Mouse (Mus musculus) lung, embryonic 15.5 days (tissue): ENCODE measurements at regions not wholly inside any gene's neighbourhood (a gene's known extent, or its start where the extent isn't known, plus 50 kb on each side); places are given as distances from the start of the nearest gene placed in this dataset.

ENCODE experiments used
- ATAC-seq: fragments of 200-750 bp; cut with Nextera tagmentation; 2 replicates; pipeline ENCODE4 v1.8.0; 2017; ENCODE audit warnings: moderate number of reproducible peaks, borderline replicate concordance; ENCODE audit not compliant: low FRiP score, low TSS enrichment; ENCODE audit errors: extremely low read depth
- H3K27ac ChIP-seq: fragments of 300-500 bp; sonication (generic); 2 replicates; pipeline ENCODE4 v1.5.1; 2015; ENCODE audit warnings: moderate library complexity, mild to moderate bottlenecking, inconsistent platforms
- H3K27me3 ChIP-seq: fragments of 300-500 bp; sonication (generic); 2 replicates; pipeline ENCODE4 v1.6.1; 2015; ENCODE audit warnings: inconsistent platforms
- H3K36me3 ChIP-seq: fragments of 300-500 bp; sonication (generic); 2 replicates; pipeline ENCODE4 v1.6.1; 2015; ENCODE audit warnings: inconsistent platforms
- H3K4me1 ChIP-seq: fragments of 300-500 bp; sonication (generic); 2 replicates; pipeline ENCODE4 v1.6.1; 2015; ENCODE audit warnings: inconsistent platforms
- H3K4me2 ChIP-seq: fragments of 300-500 bp; sonication (generic); 2 replicates; pipeline ENCODE4 v1.6.1; 2015; ENCODE audit warnings: inconsistent platforms, mild to moderate bottlenecking, moderate library complexity
- H3K4me3 ChIP-seq: fragments of 300-500 bp; sonication (generic); 2 replicates; pipeline ENCODE4 v1.5.1; 2015; ENCODE audit warnings: mild to moderate bottlenecking, inconsistent platforms
- H3K9ac ChIP-seq: fragments of 300-500 bp; sonication (generic); 2 replicates; pipeline ENCODE4 v1.6.1; 2015; ENCODE audit warnings: inconsistent platforms
- H3K9me3 ChIP-seq: fragments of 300-500 bp; sonication (generic); 2 replicates; pipeline ENCODE4 v1.6.1; 2016; ENCODE audit warnings: inconsistent platforms
- WGBS: fragments of 180-500 bp; shearing (Covaris S2); methylation state at CpG from one replicate; pipeline ENCODE4 v1.1.7; 2015; 5-methylcytosine and 5-hydroxymethylcytosine counted together

DNA sequence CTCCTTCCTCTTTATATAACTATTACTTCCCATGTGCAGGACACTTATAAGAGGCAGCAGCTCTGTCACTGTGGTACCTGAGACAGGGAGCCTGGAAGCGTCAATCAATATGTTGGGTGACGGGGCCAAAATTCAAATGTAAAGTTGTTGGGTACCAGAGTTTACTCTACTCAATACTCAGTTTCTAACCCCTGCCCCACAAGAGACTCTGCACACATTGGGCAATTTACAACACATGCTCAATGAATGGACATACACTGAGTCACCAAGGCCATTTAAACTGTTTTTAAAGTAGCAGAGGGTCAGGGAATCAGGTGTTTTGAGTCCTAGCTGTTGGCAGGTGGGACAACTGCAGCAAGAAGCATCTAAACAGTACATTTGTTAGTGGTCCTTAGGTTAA, 176.4 kb upstream of the Sall1 start:
- Histone ChIP-seq H3K9ac (no peak overlapping the region), H3K27ac (no peak overlapping the region), H3K4me2 (no peak overlapping the region), H3K4me3 (no peak overlapping the region), H3K9me3 (no peaks in the 10 kb centered on the region), H3K4me1 (no peaks in the 10 kb centered on the region), H3K36me3 (no peaks in the 10 kb centered on the region), H3K27me3 (no peaks in the 10 kb centered on the region)
- WGBS, result 89% methylated on average over 2 of the region's 2 CpGs
- ATAC-seq, result no peak

DNA sequence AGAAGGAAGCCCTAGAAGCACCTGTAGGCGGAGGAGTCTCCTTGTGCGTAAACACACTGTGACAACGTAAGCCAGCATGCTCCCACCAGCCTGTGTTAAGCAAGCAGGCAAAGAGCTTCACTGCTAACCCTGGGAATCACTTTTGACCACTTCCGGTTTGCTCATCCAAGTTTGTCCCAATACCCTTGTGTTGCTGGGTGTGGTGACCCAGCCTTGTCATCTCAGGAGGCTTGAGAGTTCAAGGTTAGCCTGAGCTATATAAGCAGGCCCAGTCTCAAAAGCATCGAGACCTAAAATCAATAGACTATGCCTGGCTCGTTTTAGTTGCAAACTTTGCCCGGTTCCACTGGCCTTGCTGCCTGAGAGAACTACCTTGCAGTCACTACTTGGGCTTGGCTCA, 175.2 kb upstream of the Sall1 start:
- no peaks in the 10 kb centered on the region for H3K27me3 ChIP-seq
- H3K9ac ChIP-seq, result no peak overlapping the region
- H3K27ac ChIP-seq, result no peak overlapping the region
- no peak overlapping the region for H3K4me3 ChIP-seq
- ATAC-seq, result no peak
- H3K9me3 ChIP-seq, result no peaks in the 10 kb centered on the region
- no peak overlapping the region for H3K4me2 ChIP-seq
- H3K36me3 ChIP-seq, result no peaks in the 10 kb centered on the region
- WGBS, result 73% methylated on average over 7 of the region's 7 CpGs
- no peaks in the 10 kb centered on the region for H3K4me1 ChIP-seq

DNA sequence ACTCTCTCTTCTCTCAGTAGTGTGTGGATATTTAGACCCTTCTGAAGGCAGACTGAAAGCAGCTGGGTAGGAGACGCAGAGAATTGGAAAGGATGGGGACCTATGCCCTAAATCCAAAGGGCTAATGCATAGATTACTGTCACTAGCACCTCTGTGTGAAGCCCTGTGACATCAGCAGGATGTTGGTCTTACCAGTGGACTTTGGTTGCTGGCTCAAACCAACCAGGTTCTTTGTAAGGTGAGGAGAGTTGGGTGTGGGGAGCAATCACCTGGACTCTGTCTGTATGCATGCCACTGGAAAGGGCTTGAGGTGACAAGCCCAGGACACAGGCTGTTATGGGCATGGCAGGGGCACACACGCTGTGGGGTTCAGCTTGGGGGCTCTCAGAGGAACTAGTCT, 173.7 kb upstream of the Sall1 start:
- no peaks in the 10 kb centered on the region for H3K4me1 ChIP-seq
- H3K27me3 ChIP-seq, result no peaks in the 10 kb centered on the region
- H3K36me3 ChIP-seq, result no peaks in the 10 kb centered on the region
- no peak overlapping the region for H3K9ac ChIP-seq
- H3K4me2 ChIP-seq, result no peak overlapping the region
- WGBS, result 81% methylated on average over 2 of the region's 2 CpGs
- H3K27ac ChIP-seq, result no peak overlapping the region
- no peak overlapping the region for H3K4me3 ChIP-seq
- H3K9me3 ChIP-seq, result no peaks in the 10 kb centered on the region
- ATAC-seq, result no peak

DNA sequence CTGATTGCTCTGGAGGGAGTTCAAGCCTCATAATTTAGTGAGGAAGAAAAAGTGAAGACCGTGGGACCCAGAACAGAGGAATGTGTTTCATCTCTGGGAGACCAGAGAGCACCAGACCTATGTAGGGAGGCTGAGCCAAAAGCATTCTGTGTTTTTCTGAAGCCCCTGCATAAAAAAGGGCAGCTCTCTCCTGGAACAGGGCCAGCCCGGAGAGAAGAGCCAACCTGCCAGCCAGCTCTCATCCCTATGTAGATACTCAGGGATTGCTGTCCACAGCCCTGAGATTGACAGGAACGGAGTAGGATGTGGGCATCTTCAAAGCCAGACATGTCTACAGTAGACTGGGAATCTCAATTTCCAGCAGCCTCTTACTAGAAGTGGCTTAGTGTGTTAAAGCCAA, 168.0 kb upstream of the Sall1 start:
- ATAC-seq, result no peak
- Histone ChIP-seq H3K9me3 (no peaks in the 10 kb centered on the region), H3K36me3 (no peaks in the 10 kb centered on the region), H3K9ac (no peak overlapping the region), H3K4me2 (no peak overlapping the region), H3K4me1 (no peaks in the 10 kb centered on the region), H3K27me3 (no peaks in the 10 kb centered on the region), H3K27ac (no peak overlapping the region), H3K4me3 (no peak overlapping the region)
- 74% methylated on average over 3 of the region's 3 CpGs for WGBS

DNA sequence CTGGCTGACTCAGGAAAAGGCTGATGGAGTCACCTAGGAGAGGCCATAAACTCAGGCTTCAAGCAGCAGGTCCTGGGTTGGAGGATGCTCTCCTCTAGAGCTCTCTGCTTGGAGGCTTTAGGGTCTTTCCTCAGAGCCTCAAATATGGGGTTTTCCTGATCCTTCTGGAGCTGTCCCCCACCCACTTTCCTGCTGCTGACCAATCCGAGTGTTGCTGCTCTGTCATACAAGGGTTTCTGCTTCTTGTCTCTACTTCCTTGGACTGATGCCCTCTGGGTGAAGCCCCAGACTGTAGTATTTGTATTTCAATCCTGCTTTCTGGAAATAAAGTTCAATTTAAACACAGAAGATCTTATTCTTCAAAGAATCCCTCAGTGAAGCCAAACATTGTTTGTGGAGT, 166.7 kb upstream of the Sall1 start:
- Histone ChIP-seq H3K9me3 (no peaks in the 10 kb centered on the region), H3K27me3 (no peaks in the 10 kb centered on the region), H3K9ac (no peak overlapping the region), H3K4me1 (no peaks in the 10 kb centered on the region), H3K27ac (no peak overlapping the region), H3K4me2 (no peak overlapping the region), H3K4me3 (no peak overlapping the region), H3K36me3 (no peaks in the 10 kb centered on the region)
- WGBS, result 37% methylated on average over 1 of the region's 1 CpGs
- ATAC-seq, result 0 out of 2 replicates have a peak, but pooled peaks have one; percentile 11

DNA sequence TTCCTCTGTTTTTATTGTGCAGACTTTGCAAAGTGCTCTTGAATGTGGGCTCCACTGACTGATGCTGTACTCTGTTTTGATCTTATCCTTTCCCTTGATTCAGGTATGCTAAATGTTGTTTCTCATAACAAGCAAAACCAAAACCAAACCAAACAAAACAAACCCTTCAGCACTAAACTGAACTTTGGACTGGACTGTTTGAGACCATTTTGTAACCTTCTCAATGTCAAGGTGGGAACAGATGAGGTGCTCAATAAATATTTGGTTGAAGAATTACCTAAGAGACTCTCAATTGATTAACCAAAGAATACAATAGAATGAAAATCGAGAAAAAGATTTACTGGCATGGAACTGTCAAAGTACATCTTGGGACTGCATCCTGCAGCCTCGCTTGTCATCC, 163.9 kb upstream of the Sall1 start:
- no peak overlapping the region for H3K4me3 ChIP-seq
- H3K4me2 ChIP-seq, result no peak overlapping the region
- no peaks in the 10 kb centered on the region for H3K4me1 ChIP-seq
- no peaks in the 10 kb centered on the region for H3K36me3 ChIP-seq
- no peak overlapping the region for H3K9ac ChIP-seq
- no peak for ATAC-seq
- WGBS, result 71% methylated on average over 2 of the region's 2 CpGs
- H3K27ac ChIP-seq, result no peak overlapping the region
- H3K9me3 ChIP-seq, result no peaks in the 10 kb centered on the region
- H3K27me3 ChIP-seq, result no peaks in the 10 kb centered on the region

DNA sequence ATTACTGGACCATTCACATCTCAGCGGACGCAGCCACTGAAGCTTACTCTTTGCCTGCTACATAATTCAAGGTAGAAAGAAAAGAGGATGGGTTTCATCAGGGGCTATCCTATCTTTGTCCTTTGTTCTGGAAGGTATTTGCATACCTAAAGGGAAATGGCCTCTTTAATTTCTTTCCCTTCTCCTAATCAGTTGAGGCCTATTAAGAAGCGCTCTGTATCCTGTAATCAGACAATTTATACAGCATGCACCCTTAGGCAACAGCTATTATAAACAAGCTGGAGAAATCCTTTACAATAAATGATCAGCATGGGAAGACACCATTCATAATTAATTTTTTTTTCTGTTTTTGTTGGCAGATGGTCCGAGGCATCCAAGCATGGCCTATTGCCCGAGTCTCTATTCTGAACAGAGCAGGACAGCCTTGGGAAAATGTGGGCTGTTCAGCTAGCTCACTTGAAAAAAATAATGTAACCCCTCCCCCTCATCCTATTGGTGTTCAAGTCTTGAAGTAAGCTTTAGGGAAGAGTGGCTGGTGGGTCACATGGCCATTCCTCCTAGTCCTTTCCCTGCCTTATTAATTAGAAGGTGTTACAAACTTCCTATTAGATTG, 158.6 kb upstream of the Sall1 start:
- H3K9me3 ChIP-seq, result no peaks in the 10 kb centered on the region
- no peak for ATAC-seq
- H3K27ac ChIP-seq, result no peak overlapping the region
- H3K27me3 ChIP-seq, result no peaks in the 10 kb centered on the region
- H3K9ac ChIP-seq, result no peak overlapping the region
- WGBS, result 73% methylated on average over 5 of the region's 5 CpGs
- H3K36me3 ChIP-seq, result no peaks in the 10 kb centered on the region
- H3K4me3 ChIP-seq, result no peak overlapping the region
- no peak overlapping the region for H3K4me2 ChIP-seq
- no peaks in the 10 kb centered on the region for H3K4me1 ChIP-seq

DNA sequence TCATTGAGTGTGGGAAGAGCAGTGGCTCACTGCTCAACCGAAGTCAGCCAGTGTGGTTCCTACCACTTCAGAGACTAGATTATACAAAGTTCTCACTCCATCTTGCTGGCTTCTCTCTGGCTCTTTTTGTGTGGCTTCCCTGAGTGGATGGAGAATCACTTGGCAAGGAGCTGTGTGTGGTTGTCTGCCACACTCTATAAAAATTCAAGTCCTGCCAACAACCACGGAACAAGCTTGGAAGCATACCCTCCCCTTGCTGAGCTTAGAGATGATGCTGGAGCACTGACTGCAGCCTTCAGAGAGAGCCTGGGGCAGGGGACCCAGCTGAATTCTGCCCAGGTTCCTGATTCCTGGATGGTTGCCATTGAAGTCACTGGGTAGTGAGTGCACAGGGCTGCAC, 156.3 kb upstream of the Sall1 start:
- Histone ChIP-seq H3K4me1 (no peaks in the 10 kb centered on the region), H3K36me3 (no peaks in the 10 kb centered on the region), H3K27me3 (no peaks in the 10 kb centered on the region), H3K4me2 (no peak overlapping the region), H3K9ac (no peak overlapping the region), H3K9me3 (no peaks in the 10 kb centered on the region), H3K27ac (no peak overlapping the region), H3K4me3 (no peak overlapping the region)
- no peak for ATAC-seq
- 56% methylated on average over 2 of the region's 2 CpGs for WGBS

DNA sequence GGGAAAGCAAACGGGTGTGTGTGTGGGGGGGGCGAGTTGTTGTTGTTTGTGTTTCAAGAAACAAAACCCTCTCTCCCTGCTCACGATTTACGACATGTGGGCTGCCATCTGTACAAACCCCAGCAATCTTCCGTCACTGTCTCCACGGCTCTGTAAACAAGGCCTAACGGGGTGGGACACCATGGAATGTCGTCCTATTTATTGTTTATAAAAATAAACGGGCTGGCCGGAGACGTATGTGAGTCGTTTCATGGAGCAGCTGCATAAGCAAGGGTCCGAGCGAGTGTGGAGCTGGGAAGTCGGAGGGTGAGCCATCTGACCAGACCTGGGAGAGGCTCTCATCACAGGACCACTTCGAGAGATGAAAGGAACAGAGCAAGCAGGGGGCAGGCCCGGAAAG, 141.4 kb upstream of the Sall1 start:
- Histone ChIP-seq H3K4me2 (no peak overlapping the region; the same call in 1 of the 2 replicates), H3K9me3 (no peaks in the 10 kb centered on the region), H3K27me3 (no peaks in the 10 kb centered on the region), H3K4me3 (no peak overlapping the region), H3K4me1 (no peaks in the 10 kb centered on the region), H3K36me3 (no peaks in the 10 kb centered on the region), H3K9ac (no peak overlapping the region), H3K27ac (no peak overlapping the region)
- 20% methylated on average over 17 of the region's 17 CpGs for WGBS
- peak; percentile 79; the same call in 1 of the 2 replicates for ATAC-seq

DNA sequence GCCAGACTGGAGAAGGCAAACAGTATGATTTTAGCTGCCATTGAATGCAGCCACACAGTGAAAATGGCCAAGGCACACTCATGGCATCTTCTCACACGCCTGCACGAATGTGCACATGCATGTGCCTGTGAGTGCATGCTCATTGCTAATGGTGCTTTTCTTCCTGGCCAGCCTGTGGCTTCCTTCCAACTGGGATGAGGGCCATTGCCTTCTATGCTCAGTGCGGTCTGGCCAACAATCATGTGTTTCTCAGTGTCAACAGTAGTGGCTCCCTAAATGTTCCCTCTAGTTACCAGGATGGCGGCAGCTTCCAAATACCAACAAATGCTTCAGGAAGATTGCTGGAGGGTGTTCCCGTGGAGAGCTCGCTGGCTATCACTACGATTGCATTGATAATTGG, 131.7 kb upstream of the Sall1 start:
- H3K9ac ChIP-seq, result no peak overlapping the region
- H3K4me3 ChIP-seq, result no peak overlapping the region
- no peak overlapping the region for H3K27ac ChIP-seq
- no peak for ATAC-seq
- WGBS, result 78% methylated on average over 7 of the region's 7 CpGs
- H3K36me3 ChIP-seq, result no peaks in the 10 kb centered on the region
- H3K27me3 ChIP-seq, result no peaks in the 10 kb centered on the region; the same call in 1 of the 2 replicates
- no peaks in the 10 kb centered on the region for H3K9me3 ChIP-seq
- H3K4me1 ChIP-seq, result no peaks in the 10 kb centered on the region
- no peak overlapping the region for H3K4me2 ChIP-seq

DNA sequence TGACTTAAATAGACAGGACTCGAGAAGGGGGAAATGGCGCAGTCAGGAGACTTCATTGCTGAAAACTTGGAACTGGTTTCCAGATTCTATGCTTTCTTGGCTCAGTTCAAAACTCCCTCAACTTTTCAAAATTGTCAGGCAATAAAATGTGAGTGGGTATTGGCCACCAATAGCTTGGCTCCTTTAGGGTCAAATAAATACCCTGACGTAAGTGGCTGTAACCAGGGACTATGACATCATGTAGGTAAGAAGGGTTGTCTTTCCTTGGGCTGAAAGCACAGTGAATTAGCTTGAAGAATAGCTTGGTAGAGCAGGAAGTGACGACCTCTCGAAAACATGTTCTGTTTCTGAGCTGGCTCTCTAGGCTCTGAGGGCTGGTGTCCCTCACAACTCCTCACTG, 127.6 kb upstream of the Sall1 start:
- no peaks in the 10 kb centered on the region for H3K36me3 ChIP-seq
- H3K9me3 ChIP-seq, result no peaks in the 10 kb centered on the region
- no peak for ATAC-seq
- H3K4me1 ChIP-seq, result no peaks in the 10 kb centered on the region
- H3K9ac ChIP-seq, result no peak overlapping the region
- 65% methylated on average over 5 of the region's 5 CpGs for WGBS
- H3K27me3 ChIP-seq, result peaks cover 7% of the 10 kb centered on the region; the same call in 1 of the 2 replicates
- H3K4me2 ChIP-seq, result no peak overlapping the region
- H3K27ac ChIP-seq, result no peak overlapping the region
- H3K4me3 ChIP-seq, result no peak overlapping the region

DNA sequence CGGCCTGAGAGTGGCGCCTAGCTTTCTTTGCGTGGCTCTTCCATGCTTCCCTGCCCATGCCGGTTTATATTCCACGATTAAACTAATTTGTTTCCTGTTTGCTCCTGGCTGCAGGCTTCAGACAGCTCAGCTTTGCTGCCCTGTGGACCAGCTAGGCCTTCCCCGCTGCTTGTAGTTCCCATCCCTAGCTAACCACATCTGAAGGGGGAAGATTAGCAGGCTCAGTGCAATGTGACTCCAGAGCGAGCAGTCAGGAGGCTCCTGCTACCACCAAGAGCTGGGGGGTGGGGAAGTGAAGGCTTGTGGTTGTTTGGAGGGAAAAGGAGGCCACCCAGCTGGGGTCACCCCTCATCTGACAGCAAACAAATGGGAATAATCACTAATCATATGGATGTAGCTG, 125.5 kb upstream of the Sall1 start:
- Histone ChIP-seq H3K36me3 (no peaks in the 10 kb centered on the region), H3K27ac (no peak overlapping the region), H3K4me2 (no peak overlapping the region), H3K4me3 (no peak overlapping the region), H3K9me3 (no peaks in the 10 kb centered on the region), H3K9ac (no peak overlapping the region), H3K4me1 (no peaks in the 10 kb centered on the region), H3K27me3 (peaks cover 11% of the 10 kb centered on the region; the same call in 1 of the 2 replicates)
- WGBS, result 37% methylated on average over 7 of the region's 7 CpGs
- ATAC-seq, result no peak

DNA sequence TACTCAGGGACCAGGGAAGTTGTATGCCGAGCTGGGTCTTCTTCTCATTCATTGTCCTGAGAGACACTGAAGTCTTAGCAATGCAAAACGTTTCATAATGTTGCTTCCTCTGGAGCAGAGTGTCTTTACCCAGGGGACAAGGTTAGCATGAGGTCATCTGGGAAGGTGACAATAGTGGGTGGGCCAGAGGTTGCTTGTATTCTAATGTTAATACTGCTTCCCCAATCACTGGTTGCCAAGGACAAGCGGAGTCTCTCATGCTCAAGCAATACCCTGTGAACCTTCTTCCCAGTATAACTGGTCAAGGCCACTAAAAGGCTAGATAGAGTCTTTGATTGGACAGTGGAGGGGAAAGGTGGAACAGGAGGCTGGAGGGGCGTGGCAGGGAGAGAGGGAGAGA, 123.1 kb upstream of the Sall1 start:
- ATAC-seq, result no peak
- Histone ChIP-seq H3K27me3 (peaks cover 16% of the 10 kb centered on the region), H3K27ac (no peak overlapping the region), H3K9ac (no peak overlapping the region), H3K9me3 (no peaks in the 10 kb centered on the region), H3K36me3 (no peaks in the 10 kb centered on the region), H3K4me1 (no peaks in the 10 kb centered on the region), H3K4me2 (no peak overlapping the region), H3K4me3 (no peak overlapping the region)
- 65% methylated on average over 4 of the region's 4 CpGs for WGBS
